Mouse (Mus musculus): Measurements from ENCODE around the gene Pim3. TPM values are rescaled to one million over a fixed set of nuclear protein-coding genes. Genes with fewer than 3 reads are reported as not detected.
"Not testable (repeated sequence)": the region's sequence is repeated elsewhere in the genome, so short reads cannot be mapped to it uniquely, and the experiment has no call there.

Pim3 gene
- total RNA-seq (2021): 10 to 100 TPM; 13.4 to 26.0 TPM
- long read RNA-seq, experiment 1, transcript Pim3-201 (6 exons, 2,427 nt): major isoform, 58 of 62 reads
- long read RNA-seq, experiment 1, partial matches to known transcripts: 3 of 62 reads
- long read RNA-seq, experiment 1, other reads (novel, unspliced or antisense): 1 of 62 reads
- long read RNA-seq, experiment 2, transcript Pim3-201 (6 exons, 2,427 nt): major isoform, 80 of 85 reads
- long read RNA-seq, experiment 2, partial matches to known transcripts: 4 of 85 reads
- long read RNA-seq, experiment 2, other reads (novel, unspliced or antisense): 1 of 85 reads

- intact Hi-C loops (cut with DNase I; ENCODE audit: low total_unique reads): no loop called here
- peak; percentile 96 for DNase-seq
Observed at GRCm38 (mm10) chr15:88861772-88862622, at the start of gene Pim3. Gene Pim3, plus strand, starts transcription at chr15:88862186.

GRCm38 (mm10) chr15:88813262-88813661 lies 48.7 kb upstream of the Pim3 start:
- intact Hi-C loops (cut with DNase I; ENCODE audit: low total_unique reads): no loop called here
- no peak for DNase-seq

GRCm38 (mm10) chr15:88813873-88814272 lies 48.1 kb upstream of the Pim3 start:
- intact Hi-C loops (cut with DNase I; ENCODE audit: low total_unique reads); DNase-seq: not testable (repeated sequence)

DNA sequence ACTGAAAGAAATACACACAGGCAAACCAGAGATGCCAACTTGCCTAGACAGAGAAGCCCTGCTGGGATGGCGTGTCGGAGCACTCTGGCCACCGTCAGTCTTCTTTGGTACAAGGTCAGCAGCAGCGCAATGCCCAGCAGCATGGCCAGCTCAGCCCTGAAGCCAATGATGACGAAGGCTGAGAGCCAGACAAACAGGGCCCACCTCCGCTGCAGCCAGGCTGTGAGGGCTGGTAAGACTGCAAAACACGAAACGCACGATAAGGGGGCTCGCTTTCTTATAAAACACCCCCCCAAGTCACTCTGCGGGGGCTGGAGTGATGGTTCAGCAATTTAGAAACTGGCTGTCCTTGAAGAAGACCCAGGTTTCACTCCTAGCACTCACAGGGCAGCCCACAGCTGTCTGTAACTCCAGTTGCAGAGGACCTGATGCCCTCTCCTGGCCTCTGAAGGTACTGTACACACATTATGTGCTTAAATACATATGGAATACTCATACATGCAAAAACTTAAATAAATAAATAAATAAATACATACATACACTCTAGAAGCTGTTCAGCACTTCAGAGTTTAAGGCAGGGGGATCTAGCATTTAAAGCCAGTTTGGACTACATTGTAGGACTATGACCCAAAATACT lies 47.5 kb upstream of the Pim3 start:
- intact Hi-C loops (cut with DNase I; ENCODE audit: low total_unique reads): no loop called here
- DNase-seq: no peak

DNA sequence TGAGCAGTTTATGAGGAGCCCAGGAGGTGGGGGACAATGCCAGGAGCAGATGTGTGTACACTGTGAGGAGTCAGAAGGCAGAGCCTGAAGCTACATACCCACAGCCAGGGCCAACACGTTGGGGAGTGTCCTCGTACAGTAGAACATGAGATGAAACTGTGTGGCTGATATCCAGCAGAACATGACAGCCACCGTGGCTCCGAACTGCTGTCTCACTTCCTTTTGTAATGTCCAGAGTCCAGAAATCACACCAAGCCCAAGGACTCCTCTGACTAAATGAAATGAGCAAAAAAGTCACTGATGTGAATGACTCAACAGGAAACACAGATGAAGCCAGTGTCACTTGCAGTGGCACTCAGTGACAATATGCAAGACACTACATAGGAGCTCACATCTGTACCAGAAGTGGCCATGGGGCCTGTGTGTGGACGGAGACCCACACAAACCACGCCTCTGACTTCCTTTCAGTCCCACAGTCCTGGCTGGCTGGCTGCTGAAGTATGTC lies 46.7 kb upstream of the Pim3 start:
- intact Hi-C loops (cut with DNase I; ENCODE audit: low total_unique reads): no loop called here
- DNase-seq: no peak

GRCm38 (mm10) chr15:88819026-88819905 lies 42.7 kb upstream of the Pim3 start, which contains the start of the genes Alg12 and Creld2:
Gene Alg12, minus strand, starts transcription at chr15:88819318.
Gene Creld2, plus strand, starts transcription at chr15:88819646.
- intact Hi-C loops (cut with DNase I; ENCODE audit: low total_unique reads): no loop called here
- DNase-seq: peak; percentile 100

DNA sequence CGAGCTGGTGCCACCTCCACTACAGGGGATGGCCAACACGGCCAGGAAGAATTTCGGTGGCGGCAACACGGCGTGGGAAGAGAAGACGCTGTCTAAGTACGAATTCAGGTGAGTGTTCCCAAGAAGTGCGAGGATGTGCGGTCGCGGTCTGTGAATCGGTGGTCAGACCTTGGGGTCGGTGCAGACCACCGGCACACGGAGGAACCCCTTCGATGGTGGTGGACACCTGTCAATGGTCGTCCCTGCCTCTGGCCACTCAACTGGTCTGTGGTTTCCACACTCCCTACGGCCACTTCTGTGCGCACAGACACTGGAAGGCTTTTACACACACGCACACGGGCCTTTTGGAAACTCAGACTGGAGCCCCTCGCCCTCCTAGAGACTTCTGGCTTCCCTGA lies 42.1 kb upstream of the Pim3 start:
- no peak for DNase-seq
- intact Hi-C loops (cut with DNase I; ENCODE audit: low total_unique reads): no loop called here

- no peak for DNase-seq
- intact Hi-C loops (cut with DNase I; ENCODE audit: low total_unique reads): no loop called here
Observed at GRCm38 (mm10) chr15:88821403-88821802, 40.6 kb upstream of the Pim3 start.

- no peak for DNase-seq
- intact Hi-C loops (cut with DNase I; ENCODE audit: low total_unique reads): no loop called here
Observed at GRCm38 (mm10) chr15:88822513-88822912, 39.5 kb upstream of the Pim3 start.

DNA sequence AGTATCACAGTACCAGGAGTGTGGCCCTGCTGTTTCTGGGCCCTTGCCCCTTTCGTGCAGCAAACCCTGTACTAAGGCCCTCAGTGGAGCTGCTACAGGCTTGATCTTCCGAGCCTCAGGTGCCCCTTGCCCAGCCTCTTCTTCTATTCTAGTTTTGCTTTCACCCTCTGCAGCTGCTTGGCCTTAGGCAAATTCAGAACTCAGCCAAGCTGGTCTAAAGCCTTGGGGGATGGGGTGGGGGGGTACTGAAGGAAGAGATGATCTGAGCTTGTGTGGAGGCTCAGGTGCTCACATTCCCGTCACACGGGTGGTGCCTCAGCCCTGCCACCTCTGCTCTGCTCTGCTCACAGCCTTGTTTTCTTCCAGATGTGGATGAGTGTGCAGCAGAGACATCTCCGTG lies 38.6 kb upstream of the Pim3 start:
- DNase-seq: no peak
- intact Hi-C loops (cut with DNase I; ENCODE audit: low total_unique reads): no loop called here

- DNase-seq: no peak
- intact Hi-C loops (cut with DNase I; ENCODE audit: low total_unique reads): no loop called here
Observed at GRCm38 (mm10) chr15:88827466-88827865, 34.5 kb upstream of the Pim3 start.

- intact Hi-C loops (cut with DNase I; ENCODE audit: low total_unique reads): loop anchor here (2.0 kb wide), 2 partner anchors 47 to 93 kb away; no protein-coding TSS in a partner anchor
- peak; percentile 59 for DNase-seq
Observed at GRCm38 (mm10) chr15:88827991-88828799, 33.8 kb upstream of the Pim3 start.

DNA sequence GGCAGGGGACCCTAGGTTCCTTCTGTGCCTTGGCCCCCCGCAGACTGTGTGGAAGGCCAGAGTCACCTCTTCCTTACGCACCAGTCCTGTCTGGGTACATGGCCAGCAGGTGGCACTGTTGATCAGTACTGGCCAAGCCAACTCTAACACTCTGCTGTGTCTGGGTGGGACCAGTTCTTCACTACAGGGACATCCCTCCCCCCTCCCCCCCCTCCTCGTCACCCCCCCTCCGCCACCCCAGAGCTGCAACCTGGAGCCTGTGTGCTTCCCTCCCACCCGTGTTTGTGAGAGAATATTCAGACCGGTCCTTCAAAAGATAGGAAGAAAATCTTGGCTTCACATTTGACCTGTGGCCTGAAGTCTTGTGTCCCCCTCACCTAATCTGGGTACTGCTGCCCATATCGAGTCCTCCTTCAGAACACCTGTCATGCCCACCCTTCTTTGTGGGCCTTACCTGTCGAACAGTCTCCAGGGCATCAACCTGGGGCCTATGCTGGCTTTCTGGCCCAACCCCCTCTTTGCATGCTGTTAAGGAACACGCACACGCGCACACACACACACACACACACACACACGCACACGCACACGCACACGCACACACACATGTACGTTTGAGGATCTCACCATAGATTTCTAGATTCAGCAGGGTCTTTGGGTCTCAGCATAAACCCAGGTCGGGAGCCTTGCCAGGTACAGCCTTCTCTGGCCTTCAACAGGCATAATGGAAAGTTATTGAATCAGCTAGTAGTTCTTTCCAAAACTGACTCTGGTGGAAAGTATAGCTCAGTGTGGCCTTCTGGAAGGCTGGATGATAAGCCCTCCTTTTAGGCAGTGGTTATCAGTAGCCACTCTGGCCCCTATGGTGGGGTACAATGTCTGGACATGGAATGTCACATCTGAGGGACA lies 32.9 kb upstream of the Pim3 start:
- intact Hi-C loops (cut with DNase I; ENCODE audit: low total_unique reads): loop anchor here (2.0 kb wide), 2 partner anchors 46 to 92 kb away; no protein-coding TSS in a partner anchor
- peak; percentile 88 for DNase-seq

DNA sequence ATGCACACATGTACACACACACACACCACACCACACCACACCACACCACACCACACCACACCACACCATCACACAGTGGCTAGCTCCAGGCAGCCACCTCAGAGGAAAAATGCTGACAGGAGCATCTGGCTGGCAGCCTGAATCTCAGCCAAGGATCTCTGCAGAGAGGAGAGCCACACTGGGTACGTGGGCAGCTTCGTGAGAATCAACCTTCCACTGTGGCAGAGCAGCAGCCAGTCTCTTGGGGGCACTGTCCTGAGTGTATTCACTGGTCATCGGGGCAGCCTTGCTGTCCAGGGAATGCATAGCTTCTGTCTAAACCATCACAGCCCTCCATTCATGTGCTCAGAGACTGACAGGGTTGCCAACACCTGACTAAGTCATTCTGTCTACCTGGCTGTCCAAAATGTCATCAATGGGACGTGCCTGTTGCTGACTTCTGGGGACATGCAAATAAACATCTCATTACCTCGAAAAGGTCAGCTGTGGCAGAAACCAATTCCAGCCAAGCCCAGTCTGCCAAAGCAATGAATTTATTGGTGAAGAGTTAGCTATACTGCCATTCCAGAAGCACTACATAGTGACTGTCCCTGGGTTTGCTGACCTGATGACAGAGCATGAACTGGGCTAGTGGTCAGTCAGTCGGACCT lies 32.1 kb upstream of the Pim3 start:
- DNase-seq: no peak
- intact Hi-C loops (cut with DNase I; ENCODE audit: low total_unique reads): loop anchor here (2.0 kb wide), 2 partner anchors 45 to 91 kb away; no protein-coding TSS in a partner anchor

- DNase-seq: no peak
Observed at GRCm38 (mm10) chr15:88830696-88831095, 31.3 kb upstream of the Pim3 start.

DNA sequence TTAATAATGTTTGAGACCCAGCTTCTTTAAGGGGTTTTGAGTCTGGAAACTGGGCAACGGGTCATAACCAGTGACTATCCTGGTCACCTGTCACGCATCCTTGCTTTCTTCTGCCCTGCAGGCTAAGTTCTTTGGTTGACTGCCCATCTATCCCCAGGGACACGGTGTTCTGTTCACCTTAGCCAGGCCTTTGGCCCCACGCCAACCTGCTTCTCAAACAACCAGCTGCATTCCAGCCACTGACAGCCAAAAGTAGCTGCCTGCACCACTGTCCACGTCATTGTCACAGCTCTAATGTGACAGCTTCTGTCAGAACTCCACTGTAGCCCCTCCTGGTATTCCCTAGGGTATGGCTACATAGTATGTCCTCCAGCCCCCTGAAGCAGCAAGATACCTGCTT lies 30.5 kb upstream of the Pim3 start:
- intact Hi-C loops (cut with DNase I; ENCODE audit: low total_unique reads): no loop called here
- DNase-seq: no peak

More at GRCm38 (mm10) chr15:88830696-88831095, 31.3 kb upstream of the Pim3 start:
- intact Hi-C loops (cut with DNase I; ENCODE audit: low total_unique reads): no loop called here

DNA sequence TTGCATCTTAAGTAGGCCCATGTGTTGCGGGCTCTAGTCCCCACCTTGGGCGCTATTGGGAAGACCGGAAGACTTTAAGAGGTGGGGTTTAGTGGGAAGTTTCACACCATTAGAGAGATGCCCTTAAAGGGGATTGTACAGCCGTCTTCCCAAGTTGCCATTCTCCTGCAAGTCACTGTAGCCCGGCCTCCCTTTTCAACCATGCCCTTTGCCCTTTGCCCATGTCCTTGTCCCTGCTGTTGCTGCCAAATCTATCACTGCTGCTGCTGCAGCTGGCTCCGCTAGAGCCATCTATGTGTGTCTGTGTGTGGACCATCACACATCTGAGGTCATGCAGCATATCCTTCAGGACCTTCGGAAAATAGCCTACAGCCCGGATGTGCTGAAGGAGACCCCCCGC lies 29.4 kb upstream of the Pim3 start:
- DNase-seq: no peak
- intact Hi-C loops (cut with DNase I; ENCODE audit: low total_unique reads): no loop called here

Measured in gastrocnemius, postnatal 14 days (tissue).